Mouse (Mus musculus) regulatory T cell (primary cell): ENCODE measurements at regions not wholly inside any gene's neighbourhood (a gene's known extent, or its start where the extent isn't known, plus 50 kb on each side); places are given as distances from the start of the nearest gene placed in this dataset.

Source experiments
- in situ Hi-C: fragments of 300-600 bp; cut with MboI, MseI; formaldehyde crosslinking; loops from one replicate; pipeline ENCODE4 v1.15.1; 2025; ENCODE audit warnings: high pct_unique_total_duplicates

- in situ Hi-C loops, result no loop called here
Measured at GRCm38 (mm10) chr2:103143985-103144384, 70.5 kb downstream of the Apip start.

- in situ Hi-C loops, result no loop called here
Measured at GRCm38 (mm10) chr2:103144420-103144819, 70.9 kb downstream of the Apip start.

GRCm38 (mm10) chr2:103145058-103145457, 71.6 kb downstream of the Apip start:
- in situ Hi-C loops, result no loop called here

GRCm38 (mm10) chr2:103146132-103146531, 72.7 kb downstream of the Apip start:
- in situ Hi-C loops, result no loop called here

- in situ Hi-C loops, result no loop called here
Measured at GRCm38 (mm10) chr2:103153261-103153660, 79.8 kb downstream of the Apip start.

GRCm38 (mm10) chr2:103167741-103168140, 94.3 kb downstream of the Apip start:
- in situ Hi-C loops, result no loop called here

- in situ Hi-C loops, result no loop called here
Measured at GRCm38 (mm10) chr2:103168266-103168665, 94.8 kb downstream of the Apip start.

GRCm38 (mm10) chr2:103177361-103177760, 103.9 kb downstream of the Apip start:
- in situ Hi-C loops, result no loop called here

- in situ Hi-C loops, result no loop called here
Measured at GRCm38 (mm10) chr2:103180298-103180927, 106.9 kb downstream of the Apip start.

GRCm38 (mm10) chr2:103186751-103187260, 113.3 kb downstream of the Apip start:
- in situ Hi-C loops, result no loop called here

- in situ Hi-C loops, result no loop called here
Measured at GRCm38 (mm10) chr2:103192591-103192990, 110.5 kb downstream of the Ehf start.

GRCm38 (mm10) chr2:103200313-103200712, 102.8 kb downstream of the Ehf start:
- in situ Hi-C loops, result loop anchor here (10.0 kb wide), 1 partner anchor 344 kb away; no protein-coding TSS in a partner anchor

GRCm38 (mm10) chr2:103205046-103205445, 98.0 kb downstream of the Ehf start:
- in situ Hi-C loops, result loop anchor here (10.0 kb wide), 1 partner anchor 340 kb away; no protein-coding TSS in a partner anchor

- in situ Hi-C loops, result loop anchor here (10.0 kb wide), 1 partner anchor 336 kb away; no protein-coding TSS in a partner anchor
Measured at GRCm38 (mm10) chr2:103208370-103208769, 94.7 kb downstream of the Ehf start.

- in situ Hi-C loops, result loop anchor here (10.0 kb wide), 1 partner anchor 336 kb away; no protein-coding TSS in a partner anchor
Measured at GRCm38 (mm10) chr2:103209056-103209455, 94.0 kb downstream of the Ehf start.

- in situ Hi-C loops, result loop anchor here (10.0 kb wide), 1 partner anchor 335 kb away; no protein-coding TSS in a partner anchor
Measured at GRCm38 (mm10) chr2:103209512-103209981, 93.5 kb downstream of the Ehf start.

- in situ Hi-C loops, result no loop called here
Measured at GRCm38 (mm10) chr2:103211179-103211578, 91.9 kb downstream of the Ehf start.
